Mouse (Mus musculus) myocyte (in vitro differentiated cells): ENCODE results near the gene Slc25a45. TPM values are rescaled to one million over a fixed set of nuclear protein-coding genes. Genes with fewer than 3 reads are reported as not detected.

Source experiments
- H3K27me3 ChIP-seq: one replicate; pipeline ENCODE4 v1.6.1; 2011; ENCODE audit not compliant: control insufficient read depth, insufficient read depth, insufficient read length
- H3K36me3 ChIP-seq: one replicate; pipeline ENCODE4 v1.6.1; 2011; ENCODE audit not compliant: control insufficient read depth, insufficient read depth
- H3K4me2 ChIP-seq: one replicate; pipeline ENCODE4 v1.6.1; 2011; ENCODE audit warnings: low read depth, control low read depth
- H3K4me3 ChIP-seq: one replicate; pipeline ENCODE4 v1.5.1; 2011; ENCODE audit warnings: mild to moderate bottlenecking, control low read depth, moderate library complexity
- H3K79me2 ChIP-seq: one replicate; pipeline ENCODE4 v1.6.1; 2011; ENCODE audit not compliant: control insufficient read depth, insufficient read depth
- H3ac ChIP-seq: one replicate; pipeline ENCODE4 v1.6.1; 2011; ENCODE audit not compliant: control insufficient read depth, insufficient read length
- CEBPB ChIP-seq: IDR thresholded peaks from 2 replicates; pipeline ENCODE4 v1.6.1; 2011; ENCODE audit warnings: mild to moderate bottlenecking, moderate library complexity; ENCODE audit not compliant: poor library complexity, insufficient read depth, severe bottlenecking
- E2F4 ChIP-seq: IDR thresholded peaks from one replicate; pipeline ENCODE4 v1.6.1; 2011; ENCODE audit warnings: mild to moderate bottlenecking, control low read depth, moderate library complexity; ENCODE audit not compliant: insufficient read depth
- MAX ChIP-seq: IDR thresholded peaks from one replicate; pipeline ENCODE4 v1.6.1; 2011; ENCODE audit warnings: low read depth, mild to moderate bottlenecking, control low read depth
- MYOD1 ChIP-seq, 3 experiments: IDR thresholded peaks; one replicate each; pipeline ENCODE4 v1.6.1; 2011; ENCODE audit warnings: control low read depth in 2 of 3, low read depth in 2 of 3, mild to moderate bottlenecking in 2 of 3, moderate library complexity in 1 of 3; ENCODE audit not compliant: insufficient read length in 2 of 3, control insufficient read depth in 1 of 3
- MYOG ChIP-seq, 3 experiments: IDR thresholded peaks; one replicate each; pipeline ENCODE4 v1.6.1; 2011; ENCODE audit warnings: control low read depth in 2 of 3, low read depth in 2 of 3, mild to moderate bottlenecking in 2 of 3; ENCODE audit not compliant: insufficient read length in 2 of 3, control insufficient read depth in 1 of 3, insufficient read depth in 1 of 3
- POLR2A ChIP-seq: IDR thresholded peaks from one replicate; pipeline ENCODE4 v1.6.1; 2011; ENCODE audit warnings: low read depth, mild to moderate bottlenecking, control low read depth, moderate library complexity; ENCODE audit not compliant: insufficient read length
- POLR2AphosphoS2 ChIP-seq: IDR thresholded peaks from one replicate; pipeline ENCODE4 v1.6.1; 2011; ENCODE audit warnings: low read depth, control low read depth; ENCODE audit not compliant: insufficient read length
- REST ChIP-seq: IDR thresholded peaks from one replicate; pipeline ENCODE4 v1.6.1; 2011; ENCODE audit warnings: mild to moderate bottlenecking, control low read depth, moderate library complexity; ENCODE audit not compliant: insufficient read depth, insufficient read length
- SRF ChIP-seq: IDR thresholded peaks from one replicate; pipeline ENCODE4 v1.6.1; 2011; ENCODE audit warnings: low read depth; ENCODE audit not compliant: control insufficient read depth, insufficient read length
- TCF12 ChIP-seq: IDR thresholded peaks from one replicate; pipeline ENCODE4 v1.6.1; 2011; ENCODE audit warnings: mild to moderate bottlenecking, control low read depth; ENCODE audit not compliant: poor library complexity, insufficient read depth, severe bottlenecking
- TCF3 ChIP-seq: IDR thresholded peaks from one replicate; pipeline ENCODE4 v1.6.1; 2011; ENCODE audit warnings: low read depth, control low read depth; ENCODE audit not compliant: insufficient read length
- USF1 ChIP-seq: IDR thresholded peaks from one replicate; pipeline ENCODE4 v1.6.1; 2011; ENCODE audit warnings: low read depth, mild to moderate bottlenecking, control low read depth, moderate library complexity
- polyA plus RNA-seq: library from polyadenylated mRNA; unstranded; fragments of >200 nt; fragmentation: generic; extraction: Trizol; gene quantifications from one replicate; pipeline ENCODE4 v1.2.1, GENCODE M21; 2012; ENCODE audit warnings: missing spikeins

Slc25a45 gene
- polyA plus RNA-seq, 1 experiment = 5.2 TPM

DNA sequence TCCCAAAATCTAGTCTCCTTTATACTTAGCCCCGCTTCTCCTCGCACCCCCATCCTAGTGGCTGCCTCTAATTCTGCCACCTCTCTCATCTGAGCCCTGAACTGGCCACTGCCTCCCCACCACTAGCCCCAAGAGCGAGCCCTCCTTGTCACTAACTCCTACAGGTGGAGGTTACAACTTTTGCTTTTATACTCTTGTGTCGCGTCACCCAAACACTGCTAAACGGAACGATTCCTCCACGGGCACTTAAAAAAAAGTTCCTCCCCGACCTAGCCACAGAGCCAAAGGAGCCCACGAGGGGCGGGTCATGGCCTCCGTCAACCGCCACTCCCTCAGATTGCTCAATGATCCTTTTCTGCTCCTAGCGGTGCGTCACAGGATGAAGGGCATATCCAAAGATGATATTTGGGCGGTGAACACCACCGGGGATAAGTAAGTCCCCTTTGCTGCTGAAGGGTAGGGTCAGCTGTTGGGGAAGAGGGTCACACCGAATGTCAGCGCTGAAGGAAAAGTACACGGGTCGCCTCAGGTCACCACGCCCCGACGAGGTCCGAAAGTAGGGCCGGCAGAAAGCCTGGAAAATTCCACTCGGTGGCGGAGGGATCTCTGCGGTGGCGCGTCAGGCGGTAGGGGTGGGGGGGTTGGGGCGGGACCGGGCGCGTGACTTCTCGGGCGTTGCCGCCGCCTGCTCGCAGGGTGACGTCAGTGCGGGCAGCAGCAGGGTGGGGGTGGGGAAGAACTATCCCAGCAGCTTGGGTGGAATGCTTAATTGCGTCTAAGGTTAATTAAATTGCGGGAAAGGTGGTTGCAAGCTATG lies 32.1 kb upstream of the Slc25a45 start:
- Histone ChIP-seq H3K79me2 (peaks cover 65% of the 10 kb centered on the region), H3K36me3 (peaks cover 13% of the 10 kb centered on the region), H3K27me3 (no peaks in the 10 kb centered on the region), H3K4me2 (peak overlapping the region; percentile 87), H3ac (peak overlapping the region; percentile 93), H3K4me3 (peak overlapping the region; percentile 100)
- TF ChIP-seq SRF (no peak), TCF3 (peak; percentile 59), MYOD1 (IDR thresholded peaks at IDR 0.05; ENCODE audit: control insufficient read depth in 1 of 3, insufficient read length in 2 of 3, low read depth in 2 of 3) (peak in 2 of 3 experiments; percentile 38 to 80), USF1 (no peak), E2F4 (no peak), POLR2AphosphoS2 (peak; percentile 100), TCF12 (peak; percentile 2), CEBPB (peak; percentile 98), POLR2A (peak; percentile 92), MAX (no peak), MYOG (IDR thresholded peaks at IDR 0.05; ENCODE audit: control insufficient read depth in 1 of 3, insufficient read depth in 1 of 3, insufficient read length in 2 of 3, low read depth in 2 of 3) (peak in 2 of 3 experiments; percentile 68 to 80), REST (no peak)

DNA sequence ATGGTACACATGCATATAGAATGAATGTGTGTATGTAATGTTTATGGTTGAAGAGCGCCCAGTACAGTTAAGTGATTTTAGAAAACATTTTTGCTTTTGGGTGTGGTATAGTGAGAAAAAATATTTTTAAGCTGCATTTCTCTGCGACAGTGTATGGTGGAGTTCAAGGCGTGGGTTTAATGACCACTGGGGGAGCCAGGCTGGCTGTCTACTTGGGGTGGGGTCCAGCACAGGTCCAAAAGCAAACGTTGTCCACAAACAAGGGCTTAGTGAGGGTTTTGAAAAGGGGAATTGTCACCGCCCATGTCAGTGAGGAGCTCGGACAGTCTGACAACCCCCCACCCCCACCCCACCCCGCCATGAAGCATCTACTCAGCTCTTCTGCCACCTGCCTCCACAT lies 31.5 kb upstream of the Slc25a45 start:
- Histone ChIP-seq H3K36me3 (peaks cover 13% of the 10 kb centered on the region), H3ac (peak overlapping the region; percentile 93)
- TF ChIP-seq CEBPB (no peak), MAX (no peak), TCF12 (no peak)

DNA sequence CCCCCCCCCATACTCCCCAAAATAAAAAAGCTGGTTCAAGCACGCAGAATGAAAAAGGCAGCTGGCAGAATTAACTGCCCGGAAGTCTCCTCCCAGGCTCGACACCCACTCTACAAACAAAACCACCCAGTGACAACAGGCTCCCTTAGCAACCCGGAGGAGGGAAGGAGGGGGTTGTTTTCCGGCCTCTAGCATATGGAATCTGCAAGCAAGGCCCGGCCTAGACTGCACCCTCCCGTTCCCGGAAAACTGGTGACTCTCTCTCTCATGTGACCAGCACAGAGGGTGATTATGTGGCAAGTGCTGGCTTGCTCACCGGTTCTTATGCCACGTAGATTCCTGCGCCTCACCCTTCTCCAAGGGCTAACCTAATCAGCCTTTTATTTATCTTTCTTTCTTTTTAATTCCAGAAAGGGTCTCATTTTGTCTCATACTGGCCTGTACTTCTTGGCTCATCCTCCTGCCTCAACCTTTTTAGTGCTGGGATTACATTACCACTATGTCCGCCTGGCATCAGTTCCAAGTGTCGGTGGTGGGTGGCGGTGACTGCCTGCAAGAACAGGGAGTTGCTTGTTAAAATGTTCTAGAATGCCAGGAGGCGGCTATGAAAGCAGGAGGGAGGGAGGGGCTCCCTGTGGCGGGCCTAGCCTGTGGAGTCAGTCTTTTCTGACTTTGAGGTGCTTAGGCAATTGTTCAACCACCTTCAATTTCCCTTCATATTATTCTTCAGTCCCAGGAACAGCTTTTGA lies 30.9 kb upstream of the Slc25a45 start:
- Histone ChIP-seq H3K79me2 (peaks cover 57% of the 10 kb centered on the region), H3K36me3 (peaks cover 13% of the 10 kb centered on the region), H3K27me3 (no peaks in the 10 kb centered on the region), H3K4me2 (peak overlapping the region; percentile 99), H3ac (peak overlapping the region; percentile 4), H3K4me3 (peak overlapping the region; percentile 100)
- TF ChIP-seq USF1 (peak; percentile 92), POLR2AphosphoS2 (no peak), MYOD1 (IDR thresholded peaks at IDR 0.05; ENCODE audit: control insufficient read depth in 1 of 3, insufficient read length in 2 of 3, low read depth in 2 of 3) (peak; percentile 16 to 71 (median 33)), POLR2A (peak; percentile 33), MYOG (IDR thresholded peaks at IDR 0.05; ENCODE audit: control insufficient read depth in 1 of 3, insufficient read depth in 1 of 3, insufficient read length in 2 of 3, low read depth in 2 of 3) (peak in 2 of 3 experiments; percentile 62 to 74), MAX (no peak), TCF3 (peak; percentile 22), TCF12 (peak; percentile 77), REST (no peak), E2F4 (no peak), CEBPB (peak; percentile 70; the same call in 1 of the 2 replicates), SRF (no peak)

More for the DNA sequence above, 31.5 kb upstream of the Slc25a45 start:
- no peaks in the 10 kb centered on the region for H3K27me3 ChIP-seq
- peak overlapping the region; percentile 85 for H3K4me2 ChIP-seq
- H3K4me3 ChIP-seq = peak overlapping the region; percentile 100
- H3K79me2 ChIP-seq = peaks cover 63% of the 10 kb centered on the region

- Histone ChIP-seq H3K36me3 (peaks cover 8% of the 10 kb centered on the region), H3K4me3 (peak overlapping the region; percentile 100), H3K27me3 (no peaks in the 10 kb centered on the region), H3ac (peak overlapping the region; percentile 4), H3K4me2 (peak overlapping the region; percentile 99), H3K79me2 (peaks cover 51% of the 10 kb centered on the region)
- TF ChIP-seq E2F4 = no peak
- no peak for TF ChIP-seq SRF
- TF ChIP-seq USF1 = no peak
- TF ChIP-seq POLR2AphosphoS2 = peak; percentile 44
- TF ChIP-seq POLR2A = peak; percentile 12
- TF ChIP-seq MYOD1 (IDR thresholded peaks at IDR 0.05; ENCODE audit: control insufficient read depth in 1 of 3, insufficient read length in 2 of 3, low read depth in 2 of 3) = no peak
- TF ChIP-seq TCF12 = no peak
- TF ChIP-seq MYOG (IDR thresholded peaks at IDR 0.05; ENCODE audit: control insufficient read depth in 1 of 3, insufficient read depth in 1 of 3, insufficient read length in 2 of 3, low read depth in 2 of 3) = no peak
Observed at GRCm38 (mm10) chr19:5847306-5847796, 30.3 kb upstream of the Slc25a45 start.
